Mouse (Mus musculus) heart, embryonic 12.5 days (tissue): Measurements from ENCODE around the gene Heg1. TPM values are rescaled to one million over a fixed set of nuclear protein-coding genes. Genes with fewer than 3 reads are reported as not detected.

Experiments
- ATAC-seq: fragments of 200-750 bp; cut with Nextera tagmentation; 2 replicates; pipeline ENCODE4 v1.8.0; 2017; ENCODE audit warnings: moderate TSS enrichment, moderate library complexity; ENCODE audit not compliant: insufficient number of reproducible peaks, low FRiP score
- H3K27ac ChIP-seq: fragments of 300-500 bp; sonication (generic); 2 replicates; pipeline ENCODE4 v1.5.1; 2016; ENCODE audit warnings: mild to moderate bottlenecking, moderate library complexity; ENCODE audit not compliant: poor library complexity, severe bottlenecking
- H3K27me3 ChIP-seq: fragments of 300-500 bp; sonication (generic); replicated peaks from 2 replicates; pipeline ENCODE4 v1.6.1; 2016; ENCODE audit warnings: mild to moderate bottlenecking, moderate library complexity
- H3K36me3 ChIP-seq: fragments of 300-500 bp; sonication (generic); 2 replicates; pipeline ENCODE4 v1.6.1; 2016; ENCODE audit warnings: mild to moderate bottlenecking, moderate library complexity
- H3K4me1 ChIP-seq: fragments of 300-500 bp; sonication (generic); replicated peaks from 2 replicates; pipeline ENCODE4 v1.6.1; 2016; ENCODE audit warnings: mild to moderate bottlenecking
- H3K4me2 ChIP-seq: fragments of 300-500 bp; sonication (generic); 2 replicates; pipeline ENCODE4 v1.6.1; 2016; ENCODE audit warnings: mild to moderate bottlenecking, moderate library complexity
- H3K4me3 ChIP-seq: fragments of 300-500 bp; sonication (generic); 2 replicates; pipeline ENCODE4 v1.5.1; 2016; ENCODE audit warnings: mild to moderate bottlenecking
- H3K9ac ChIP-seq: fragments of 300-500 bp; sonication (generic); 2 replicates; pipeline ENCODE4 v1.6.1; 2016; ENCODE audit warnings: mild to moderate bottlenecking, moderate library complexity
- H3K9me3 ChIP-seq: fragments of 300-500 bp; sonication (generic); replicated peaks from 2 replicates; pipeline ENCODE4 v1.6.1; 2016; ENCODE audit warnings: mild to moderate bottlenecking, moderate library complexity
- WGBS: fragments of 180-500 bp; shearing (Covaris S2); methylation state at CpG from one replicate; pipeline ENCODE4 v1.1.7; 2016; 5-methylcytosine and 5-hydroxymethylcytosine counted together
- polyA plus RNA-seq: library from polyadenylated mRNA; unstranded; fragments of >200 nt; fragmentation: Nextera tagmentation; extraction: Ambion mirVana; gene quantifications from 2 replicates; pipeline ENCODE4 v1.2.1, GENCODE M21; 2016

Gene Heg1
- 48.3 and 54.0 TPM in 2 replicates for polyA plus RNA-seq

- H3K27ac ChIP-seq = peak within 1 kb of the TSS; percentile 87
- H3K36me3 ChIP-seq = peaks cover 5% of the 10 kb centered on the region; the same call in 1 of the 2 replicates
- H3K4me1 ChIP-seq = peaks cover 48% of the 10 kb centered on the region
- peak within 1 kb of the TSS; percentile 95 for H3K9ac ChIP-seq
- peak within 1 kb of the TSS; percentile 76 for H3K4me2 ChIP-seq
- H3K4me3 ChIP-seq = peak within 1 kb of the TSS; percentile 82
- 1% methylated on average over 51 of the region's 57 CpGs for WGBS
- no peaks in the 10 kb centered on the region for H3K9me3 ChIP-seq
- ATAC-seq = peak; percentile 85
- no peaks in the 10 kb centered on the region for H3K27me3 ChIP-seq
Observed at GRCm38 (mm10) chr16:33684162-33684702, at the start of gene Heg1. Gene Heg1, plus strand, starts transcription at chr16:33684370.

DNA sequence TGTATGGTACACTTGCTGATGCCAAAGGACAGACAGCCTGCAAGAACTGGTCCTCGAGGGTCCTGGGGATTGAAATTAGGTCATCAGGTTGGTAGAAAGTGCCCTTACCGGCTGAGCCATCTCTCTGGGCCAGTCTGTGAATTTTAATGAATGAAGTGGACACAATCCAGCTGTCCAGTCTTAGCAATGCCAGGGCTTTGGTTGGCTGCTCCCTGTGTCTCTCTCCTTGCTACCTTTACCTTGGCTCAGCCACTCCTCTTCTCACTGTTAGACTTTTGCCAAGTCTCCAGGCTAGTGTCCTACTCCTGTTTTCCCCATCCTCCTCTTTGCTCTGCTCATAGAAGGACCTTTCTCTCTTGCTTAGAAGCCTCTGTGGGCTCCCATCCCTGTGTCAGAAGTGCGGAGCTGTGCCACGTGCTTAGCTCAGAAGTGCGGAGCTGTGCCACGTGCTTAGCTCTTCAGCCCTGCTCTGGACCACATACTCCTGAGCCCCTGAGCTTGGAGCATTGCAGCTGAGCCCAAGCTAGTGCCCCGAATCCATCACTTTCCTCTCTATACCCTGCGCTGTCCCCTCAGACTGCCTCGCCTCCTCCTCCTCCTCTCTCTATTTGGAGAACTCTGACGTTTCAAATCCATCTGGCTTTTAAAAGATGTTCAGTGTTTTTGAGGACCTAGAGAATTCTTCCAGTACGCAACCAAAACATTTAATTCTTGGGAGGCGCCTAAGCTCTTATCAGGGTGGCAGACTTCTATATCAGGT, 48.2 kb upstream of the Heg1 start:
- no peak overlapping the region for H3K4me2 ChIP-seq
- no peaks in the 10 kb centered on the region for H3K36me3 ChIP-seq
- WGBS = 74% methylated on average over 12 of the region's 12 CpGs
- H3K4me3 ChIP-seq = no peak overlapping the region
- H3K27ac ChIP-seq = no peak overlapping the region
- no peak for ATAC-seq
- H3K9ac ChIP-seq = no peak overlapping the region
- no peaks in the 10 kb centered on the region for H3K9me3 ChIP-seq
- H3K27me3 ChIP-seq = no peaks in the 10 kb centered on the region
- H3K4me1 ChIP-seq = peaks cover 12% of the 10 kb centered on the region; the same call in 1 of the 2 replicates

DNA sequence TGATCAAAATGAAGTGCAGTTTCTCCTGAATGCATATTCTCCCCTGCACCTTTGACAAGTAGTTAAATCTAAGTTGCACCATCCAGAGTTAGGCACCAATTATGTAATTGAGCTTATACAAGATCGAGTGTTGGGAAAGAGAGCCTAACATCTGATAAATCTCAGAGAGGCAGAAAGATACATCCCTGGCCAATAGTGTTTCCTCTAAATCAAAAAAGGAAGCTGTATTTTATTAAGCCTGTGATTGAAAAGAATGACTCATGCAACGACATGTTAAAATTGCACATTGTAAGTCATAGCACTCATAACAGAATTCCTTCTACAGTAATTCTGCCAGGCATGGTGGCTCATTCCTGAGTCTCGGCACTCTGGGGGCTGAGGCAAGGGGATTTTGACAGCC, 42.4 kb upstream of the Heg1 start:
- H3K4me3 ChIP-seq = no peak overlapping the region
- H3K27me3 ChIP-seq = no peaks in the 10 kb centered on the region
- no peak overlapping the region for H3K4me2 ChIP-seq
- 0 out of 2 replicates have a peak, but pooled peaks cover 5% of the 10 kb centered on the region for H3K4me1 ChIP-seq
- WGBS = 63% methylated on average over 3 of the region's 3 CpGs
- no peak overlapping the region for H3K9ac ChIP-seq
- ATAC-seq = no peak
- H3K27ac ChIP-seq = no peak overlapping the region
- H3K36me3 ChIP-seq = no peaks in the 10 kb centered on the region
- H3K9me3 ChIP-seq = no peaks in the 10 kb centered on the region

- WGBS = 87% methylated on average over 6 of the region's 6 CpGs
- Histone ChIP-seq H3K4me2 (no peak overlapping the region), H3K27ac (no peak overlapping the region), H3K9ac (no peak overlapping the region), H3K27me3 (no peaks in the 10 kb centered on the region), H3K9me3 (peaks cover 2% of the 10 kb centered on the region; the same call in 1 of the 2 replicates), H3K4me1 (no peaks in the 10 kb centered on the region), H3K4me3 (no peak overlapping the region), H3K36me3 (no peaks in the 10 kb centered on the region)
- ATAC-seq = no peak
Observed at GRCm38 (mm10) chr16:33653116-33653515, 31.1 kb upstream of the Heg1 start.

- Histone ChIP-seq H3K36me3 (no peaks in the 10 kb centered on the region), H3K4me2 (no peak overlapping the region), H3K4me1 (peaks cover 10% of the 10 kb centered on the region), H3K9ac (no peak overlapping the region), H3K27me3 (no peaks in the 10 kb centered on the region), H3K27ac (no peak overlapping the region), H3K9me3 (no peaks in the 10 kb centered on the region; the same call in 1 of the 2 replicates), H3K4me3 (no peak overlapping the region)
- whole genome bisulfite sequencing = 86% methylated on average over 3 of the region's 3 CpGs
- ATAC-seq = no peak
Observed at GRCm38 (mm10) chr16:33655443-33655842, 28.7 kb upstream of the Heg1 start.

- H3K4me3 ChIP-seq = no peak overlapping the region
- no peaks in the 10 kb centered on the region; the same call in 1 of the 2 replicates for H3K9me3 ChIP-seq
- no peaks in the 10 kb centered on the region for H3K36me3 ChIP-seq
- 86% methylated on average over 3 of the region's 3 CpGs for WGBS
- H3K9ac ChIP-seq = no peak overlapping the region
- no peak for ATAC-seq
- no peaks in the 10 kb centered on the region for H3K27me3 ChIP-seq
- H3K27ac ChIP-seq = no peak overlapping the region
- H3K4me1 ChIP-seq = peaks cover 11% of the 10 kb centered on the region
- H3K4me2 ChIP-seq = no peak overlapping the region
Observed at GRCm38 (mm10) chr16:33657191-33657590, 27.0 kb upstream of the Heg1 start.

DNA sequence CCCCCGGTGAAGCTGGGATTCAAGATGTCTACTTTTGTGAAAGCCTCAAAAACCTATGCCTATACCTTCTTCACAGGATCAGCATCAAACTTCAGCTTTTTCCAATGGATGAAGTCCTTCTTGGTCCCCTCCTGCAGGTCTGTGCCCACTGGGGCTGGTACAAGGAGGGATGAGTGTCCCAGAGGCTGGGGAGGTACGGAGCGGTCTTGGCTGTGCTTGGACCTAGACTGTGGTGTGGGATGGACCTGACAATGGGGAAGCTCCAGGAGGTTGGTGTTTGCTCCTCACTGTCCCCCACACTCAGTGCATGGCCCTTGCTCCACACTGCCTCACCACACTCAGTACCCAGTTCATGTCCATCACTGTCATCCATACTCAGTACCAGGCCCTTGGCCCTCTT, 26.0 kb upstream of the Heg1 start:
- ATAC-seq = no peak
- Histone ChIP-seq H3K36me3 (no peaks in the 10 kb centered on the region), H3K27ac (no peak overlapping the region), H3K9me3 (no peaks in the 10 kb centered on the region; the same call in 1 of the 2 replicates), H3K4me2 (no peak overlapping the region), H3K9ac (no peak overlapping the region), H3K4me3 (no peak overlapping the region), H3K4me1 (peaks cover 11% of the 10 kb centered on the region), H3K27me3 (no peaks in the 10 kb centered on the region)
- WGBS = 87% methylated on average over 3 of the region's 3 CpGs

- no peaks in the 10 kb centered on the region for H3K36me3 ChIP-seq
- no peak overlapping the region for H3K9ac ChIP-seq
- H3K4me1 ChIP-seq = peaks cover 11% of the 10 kb centered on the region
- H3K4me2 ChIP-seq = no peak overlapping the region
- H3K27me3 ChIP-seq = no peaks in the 10 kb centered on the region
- H3K9me3 ChIP-seq = no peaks in the 10 kb centered on the region; the same call in 1 of the 2 replicates
- ATAC-seq = no peak
- no peak overlapping the region for H3K27ac ChIP-seq
- no peak overlapping the region for H3K4me3 ChIP-seq
- WGBS = 86% methylated on average over 5 of the region's 5 CpGs
Observed at GRCm38 (mm10) chr16:33659521-33659920, 24.6 kb upstream of the Heg1 start.

- Histone ChIP-seq H3K4me2 (no peak overlapping the region), H3K27me3 (no peaks in the 10 kb centered on the region), H3K9ac (no peak overlapping the region), H3K4me3 (no peak overlapping the region), H3K4me1 (peaks cover 11% of the 10 kb centered on the region), H3K9me3 (no peaks in the 10 kb centered on the region), H3K36me3 (no peaks in the 10 kb centered on the region), H3K27ac (no peak overlapping the region)
- ATAC-seq = no peak
- 37% methylated on average over 5 of the region's 5 CpGs for WGBS
Observed at GRCm38 (mm10) chr16:33660125-33660524, 24.0 kb upstream of the Heg1 start.

DNA sequence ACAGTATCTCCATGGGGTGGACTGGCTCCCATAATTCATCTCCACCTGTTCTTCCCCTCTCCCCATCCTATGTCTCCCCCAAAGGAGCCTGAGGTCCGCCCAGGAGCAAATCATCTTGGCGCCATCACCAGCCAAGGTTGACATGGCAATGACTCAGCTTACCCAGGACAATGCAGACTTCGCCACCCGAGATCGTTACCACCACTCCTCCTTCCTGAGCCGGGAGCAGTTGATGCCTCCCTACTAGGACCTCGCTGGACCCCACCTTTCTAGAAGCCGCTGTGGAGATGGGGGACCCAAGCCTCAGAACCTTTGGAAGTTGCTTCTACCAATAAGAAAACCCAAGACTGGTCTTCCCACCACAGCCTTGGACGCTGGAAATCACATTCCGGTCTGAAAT, 21.3 kb upstream of the Heg1 start:
- Histone ChIP-seq H3K36me3 (no peaks in the 10 kb centered on the region), H3K4me2 (no peak overlapping the region), H3K9ac (no peak overlapping the region), H3K27me3 (no peaks in the 10 kb centered on the region), H3K9me3 (no peaks in the 10 kb centered on the region), H3K4me1 (peaks cover 11% of the 10 kb centered on the region), H3K4me3 (no peak overlapping the region), H3K27ac (no peak overlapping the region)
- no peak for ATAC-seq
- 93% methylated on average over 10 of the region's 10 CpGs for WGBS

DNA sequence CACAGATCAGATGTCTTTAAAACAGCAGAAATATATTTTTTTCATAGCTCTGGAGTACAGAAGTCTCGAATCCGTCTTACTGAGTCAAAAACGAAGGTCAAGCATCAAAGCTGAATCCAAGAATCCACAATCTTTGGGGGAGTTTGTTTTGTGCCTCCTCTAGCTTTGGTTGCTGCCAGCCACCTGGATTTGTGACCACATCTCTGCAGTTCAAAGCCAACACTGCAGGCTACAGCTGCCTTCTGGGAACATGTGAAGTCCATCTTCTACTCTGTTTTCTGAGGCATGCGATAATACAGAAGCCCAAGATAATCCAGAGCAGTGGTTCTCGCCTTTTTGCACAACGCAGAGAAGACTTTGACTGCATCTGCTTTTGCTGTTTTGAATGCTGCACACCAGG, 17.9 kb upstream of the Heg1 start:
- H3K36me3 ChIP-seq = no peaks in the 10 kb centered on the region
- 80% methylated on average over 6 of the region's 6 CpGs for WGBS
- no peak overlapping the region for H3K9ac ChIP-seq
- H3K4me3 ChIP-seq = no peak overlapping the region
- H3K4me1 ChIP-seq = peaks cover 8% of the 10 kb centered on the region; the same call in 1 of the 2 replicates
- no peaks in the 10 kb centered on the region for H3K9me3 ChIP-seq
- no peak for ATAC-seq
- H3K27ac ChIP-seq = no peak overlapping the region
- H3K4me2 ChIP-seq = no peak overlapping the region
- no peaks in the 10 kb centered on the region for H3K27me3 ChIP-seq
